In the genomic region with DNA sequence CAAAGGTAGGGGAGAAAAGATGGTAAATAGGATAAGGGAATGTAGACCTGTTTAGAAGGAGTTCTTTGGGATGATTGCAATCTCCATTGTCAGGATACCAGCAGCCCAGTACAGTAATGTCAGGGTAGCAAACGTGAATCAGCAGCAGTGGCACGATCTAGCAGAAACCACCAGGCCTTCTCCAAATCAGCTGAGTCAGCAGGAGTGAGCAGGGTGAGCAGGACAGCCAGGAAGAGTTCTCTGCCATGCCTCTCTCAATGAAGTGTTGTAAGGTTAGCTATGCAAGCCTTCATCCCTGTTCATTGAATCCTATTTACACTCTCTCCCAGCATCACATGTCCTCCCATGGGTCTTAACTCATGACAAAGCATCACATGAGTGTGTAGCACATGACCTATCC, we compare ENCODE assay signal across 15 mouse cellular contexts.
"Had no signal": no experiment of that assay in that cellular context is flagged by ENCODE, and none has a peak within 500 bp of the region (broad histone marks: within the 10 kb centered on the region; RNA-seq: fewer than 3 reads in every experiment).

No protein-coding gene starts in this region.

- H3K4me1 ChIP-seq: megakaryocyte, embryonic 14.5 days; midbrain, embryonic 12.5 days; neural tube, embryonic 12.5 days; stomach, embryonic 15.5 days had no signal

- H3K9me3 ChIP-seq: midbrain, embryonic 12.5 days; neural tube, embryonic 12.5 days; stomach, embryonic 15.5 days had no signal

- H3K27ac ChIP-seq: macrophage; midbrain, embryonic 12.5 days; neural tube, embryonic 12.5 days; stomach, embryonic 15.5 days; stomach, postnatal 0 days had no signal

- DNase-seq: lung, adult 18-20 months; lung, embryonic 14.5 days; lung, postnatal 14 days; lung, postnatal 36 days; midbrain, embryonic 14.5 days; right cerebral cortex, postnatal 14 days; thymus, adult 2 months; thymus, postnatal 25 days; thymus, postnatal 4 days had no signal

- H3K27me3 ChIP-seq: megakaryocyte, embryonic 14.5 days; midbrain, embryonic 12.5 days; neural tube, embryonic 12.5 days; stomach, embryonic 15.5 days had no signal

- H3K36me3 ChIP-seq: midbrain, embryonic 12.5 days; neural tube, embryonic 12.5 days; stomach, embryonic 15.5 days had no signal

- H3K4me3 ChIP-seq: megakaryocyte, embryonic 14.5 days; midbrain, embryonic 12.5 days; neural tube, embryonic 12.5 days; stomach, embryonic 15.5 days had no signal

- H3K9ac ChIP-seq: lung, embryonic 14.5 days; midbrain, embryonic 12.5 days; neural tube, embryonic 12.5 days; stomach, embryonic 15.5 days had no signal

- H3K4me2 ChIP-seq: lung, embryonic 14.5 days; midbrain, embryonic 12.5 days; neural tube, embryonic 12.5 days; stomach, embryonic 15.5 days had no signal
